Mouse (Mus musculus) heart, embryonic 14.5 days (tissue): Measurements from ENCODE around the gene Neto2. TPM values are rescaled to one million over a fixed set of nuclear protein-coding genes. Genes with fewer than 3 reads are reported as not detected.

Experiments used
- ATAC-seq: fragments of 200-750 bp; cut with Nextera tagmentation; 2 replicates; pipeline ENCODE4 v1.8.0; 2017; ENCODE audit warnings: low read depth, moderate TSS enrichment; ENCODE audit not compliant: insufficient number of reproducible peaks, insufficient read depth, low FRiP score
- H3K27ac ChIP-seq, 2 experiments: fragments of 200-500 bp in 1 of 2; fragments of 300-500 bp in 1 of 2; sonication (generic) in 1 of 2; replicated peaks in 1 of 2; 2 replicates each; pipeline ENCODE4 v1.5.1; 2012 to 2014; ENCODE audit warnings: low read depth in 2 of 2, low read length in 2 of 2, control low read depth in 1 of 2, mild to moderate bottlenecking in 1 of 2, mixed read lengths in 1 of 2; ENCODE audit not compliant: control insufficient read depth in 1 of 2, insufficient read depth in 1 of 2
- H3K27me3 ChIP-seq: fragments of 300-500 bp; sonication (generic); 2 replicates; pipeline ENCODE4 v1.6.1; 2014; ENCODE audit warnings: mild to moderate bottlenecking, low read length, control low read depth; ENCODE audit not compliant: control insufficient read depth, insufficient read depth
- H3K36me3 ChIP-seq: fragments of 300-500 bp; sonication (generic); 2 replicates; pipeline ENCODE4 v1.6.1; 2014; ENCODE audit warnings: mild to moderate bottlenecking, control low read depth, low read length, mixed read lengths; ENCODE audit not compliant: control insufficient read depth, insufficient read depth
- H3K4me1 ChIP-seq, 2 experiments: fragments of 200-500 bp in 1 of 2; fragments of 300-500 bp in 1 of 2; sonication (generic) in 1 of 2; 2 replicates each; pipeline ENCODE4 v1.6.1; 2012 to 2014; ENCODE audit warnings: low read length in 2 of 2, control low read depth in 1 of 2, mixed read lengths in 1 of 2; ENCODE audit not compliant: control insufficient read depth in 2 of 2, insufficient read depth in 2 of 2
- H3K4me2 ChIP-seq: fragments of 300-500 bp; sonication (generic); 2 replicates; pipeline ENCODE4 v1.6.1; 2014; ENCODE audit warnings: mild to moderate bottlenecking, low read length
- H3K4me3 ChIP-seq, 2 experiments: fragments of 200-500 bp in 1 of 2; fragments of 300-500 bp in 1 of 2; sonication (generic) in 1 of 2; 2 replicates each; pipeline ENCODE4 v1.5.1; 2012 to 2014; ENCODE audit warnings: low read length in 2 of 2, mild to moderate bottlenecking in 2 of 2, control low read depth in 1 of 2, low read depth in 1 of 2, moderate library complexity in 1 of 2; ENCODE audit not compliant: control insufficient read depth in 1 of 2, insufficient read depth in 1 of 2
- H3K9ac ChIP-seq: fragments of 300-500 bp; sonication (generic); 2 replicates; pipeline ENCODE4 v1.6.1; 2014; ENCODE audit warnings: mild to moderate bottlenecking, low read length
- H3K9me3 ChIP-seq: fragments of 300-500 bp; sonication (generic); 2 replicates; pipeline ENCODE4 v1.6.1; 2016; ENCODE audit warnings: low read length, control low read depth; ENCODE audit not compliant: control insufficient read depth
- WGBS: fragments of 180-500 bp; shearing (Covaris S2); extraction: QIAGEN DNeasy Blood & Tissue Kit; methylation state at CpG from one replicate; pipeline ENCODE4 v1.1.7; 2014; 5-methylcytosine and 5-hydroxymethylcytosine counted together
- polyA plus RNA-seq: library from polyadenylated mRNA; unstranded; fragments of >200 nt; fragmentation: Nextera tagmentation; extraction: Ambion mirVana; gene quantifications from 2 replicates; pipeline ENCODE4 v1.2.1, GENCODE M21; 2014

Neto2 gene
- 4.5 and 5.2 TPM in 2 replicates for polyA plus RNA-seq

GRCm38 (mm10) chr8:85700751-85701351 lies at the start of gene Neto2:
TSS of gene Neto2 (minus strand) at chr8:85700924.
- Histone ChIP-seq H3K4me3 (peak within 1 kb of the TSS; percentile 70), H3K4me2 (peak within 1 kb of the TSS; percentile 100), H3K27me3 (peaks cover 14% of the 10 kb centered on the region; the same call in 1 of the 2 replicates), H3K9ac (peak within 1 kb of the TSS; percentile 80), H3K36me3 (no peaks in the 10 kb centered on the region), H3K4me1 (peaks cover 5 to 6% of the 10 kb centered on the region in 2 experiments; a peak in 3 of 4 replicates), H3K9me3 (no peaks in the 10 kb centered on the region), H3K27ac (peak within 1 kb of the TSS in 1 of 2 experiments; percentile 55; a peak in 2 of 4 replicates)
- 8% methylated on average over 40 of the region's 65 CpGs for WGBS
- ATAC-seq: peak; percentile 87

GRCm38 (mm10) chr8:85745053-85745452 lies 44.3 kb upstream of the Neto2 start:
- H3K4me3 ChIP-seq: no peak overlapping the region
- no peak for ATAC-seq
- no peak overlapping the region for H3K9ac ChIP-seq
- H3K36me3 ChIP-seq: 0 out of 2 replicates have a peak, but pooled peaks cover 5% of the 10 kb centered on the region
- 94% methylated on average over 2 of the region's 2 CpGs for WGBS
- no peaks in the 10 kb centered on the region for H3K9me3 ChIP-seq
- no peak overlapping the region for H3K4me2 ChIP-seq
- H3K4me1 ChIP-seq: no peaks in the 10 kb centered on the region
- no peak overlapping the region for H3K27ac ChIP-seq
- H3K27me3 ChIP-seq: no peaks in the 10 kb centered on the region

DNA sequence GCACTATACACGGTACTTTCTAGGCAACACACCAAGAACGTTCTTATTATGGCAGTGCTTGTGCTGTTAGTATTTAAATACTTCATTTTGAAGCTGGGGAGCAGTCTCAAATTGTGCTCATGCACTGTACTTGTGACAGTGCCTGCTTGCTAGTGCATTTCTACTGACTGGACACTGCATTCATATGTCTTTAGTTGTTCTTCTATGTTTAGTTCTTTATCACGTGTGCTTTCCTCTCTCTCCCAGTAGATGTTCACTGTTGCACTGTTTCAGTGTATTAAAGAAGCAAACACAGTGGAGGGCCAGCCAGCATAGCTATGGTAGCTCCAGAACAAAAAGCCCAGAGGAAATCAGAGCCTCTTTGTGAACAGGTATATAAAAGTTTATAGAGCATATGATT lies 29.8 kb upstream of the Neto2 start:
- peak; percentile 47; the same call in 1 of the 2 replicates for ATAC-seq
- H3K36me3 ChIP-seq: peaks cover 19% of the 10 kb centered on the region
- 58% methylated on average over 3 of the region's 3 CpGs for WGBS
- peaks cover 0 to 6% of the 10 kb centered on the region in 2 experiments; a peak in 1 of 4 replicates for H3K4me1 ChIP-seq
- H3K27me3 ChIP-seq: no peaks in the 10 kb centered on the region
- no peaks in the 10 kb centered on the region for H3K9me3 ChIP-seq
- H3K4me3 ChIP-seq: no peak overlapping the region
- H3K27ac ChIP-seq: peak overlapping the region; percentile 25 to 61
- H3K4me2 ChIP-seq: no peak overlapping the region
- no peak overlapping the region for H3K9ac ChIP-seq

GRCm38 (mm10) chr8:85717271-85717670 lies 16.5 kb upstream of the Neto2 start:
- ATAC-seq: no peak
- 82% methylated on average over 5 of the region's 5 CpGs for WGBS

DNA sequence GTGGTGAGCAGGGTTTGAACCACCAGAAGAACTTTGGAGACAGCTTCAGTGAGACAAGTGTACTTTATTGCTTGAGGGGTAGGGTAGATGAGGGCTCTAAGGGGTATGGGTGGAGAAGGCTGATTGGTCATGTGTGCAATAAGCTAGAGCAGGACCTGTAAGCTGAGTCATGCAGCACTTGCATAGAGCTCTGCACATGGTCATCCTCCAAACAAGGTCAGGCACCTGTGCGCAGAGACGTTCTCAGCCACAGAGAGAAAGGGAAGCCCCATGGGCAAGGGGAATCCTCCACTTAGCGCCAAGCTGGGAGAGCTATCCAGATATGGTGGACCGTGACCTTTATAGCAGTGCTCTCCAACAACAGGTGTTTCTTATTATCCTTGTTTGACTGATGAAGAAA lies 16.0 kb upstream of the Neto2 start:
- 88% methylated on average over 4 of the region's 4 CpGs for WGBS
- no peak for ATAC-seq
- Histone ChIP-seq H3K9ac (no peak overlapping the region), H3K9me3 (no peaks in the 10 kb centered on the region), H3K4me1 (peaks cover 0 to 8% of the 10 kb centered on the region in 2 experiments; a peak in 2 of 4 replicates), H3K36me3 (peaks cover 14% of the 10 kb centered on the region), H3K27me3 (no peaks in the 10 kb centered on the region), H3K4me3 (no peak overlapping the region), H3K27ac (no peak overlapping the region), H3K4me2 (no peak overlapping the region)

More at GRCm38 (mm10) chr8:85717271-85717670, 16.5 kb upstream of the Neto2 start:
- H3K27ac ChIP-seq: no peak overlapping the region
- peaks cover 0 to 8% of the 10 kb centered on the region in 2 experiments; a peak in 2 of 4 replicates for H3K4me1 ChIP-seq
- peaks cover 14% of the 10 kb centered on the region for H3K36me3 ChIP-seq
- no peaks in the 10 kb centered on the region for H3K27me3 ChIP-seq
- no peak overlapping the region for H3K4me2 ChIP-seq
- H3K4me3 ChIP-seq: no peak overlapping the region
- H3K9ac ChIP-seq: no peak overlapping the region
- no peaks in the 10 kb centered on the region for H3K9me3 ChIP-seq

DNA sequence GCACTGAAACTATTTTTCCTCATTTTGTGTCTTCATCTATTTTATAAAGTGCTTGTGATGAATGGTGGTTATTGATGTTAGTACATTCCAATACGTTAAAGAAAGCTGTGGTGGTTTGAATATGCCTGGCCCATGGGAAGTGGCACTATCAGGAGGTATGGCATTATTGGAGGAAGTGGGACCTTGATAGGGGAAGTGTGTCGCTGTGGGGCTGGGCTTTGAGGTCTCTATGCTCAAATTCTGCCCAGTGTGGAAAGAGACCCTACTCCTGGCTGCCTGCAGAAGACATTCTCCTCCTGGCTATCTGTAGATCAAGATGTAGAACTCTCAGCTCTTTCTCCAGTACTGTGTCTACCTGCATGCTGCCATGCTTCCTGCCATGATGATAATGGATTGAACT lies 6.3 kb upstream of the Neto2 start:
- Histone ChIP-seq H3K36me3 (no peaks in the 10 kb centered on the region), H3K4me3 (no peak overlapping the region), H3K9ac (no peak overlapping the region), H3K27me3 (peaks cover 5% of the 10 kb centered on the region; the same call in 1 of the 2 replicates), H3K4me2 (no peak overlapping the region), H3K4me1 (no peaks in the 10 kb centered on the region), H3K27ac (no peak overlapping the region), H3K9me3 (no peaks in the 10 kb centered on the region)
- 67% methylated on average over 2 of the region's 2 CpGs for WGBS
- ATAC-seq: no peak

GRCm38 (mm10) chr8:85700101-85700750 lies 498 bp downstream of the Neto2 start:
- Histone ChIP-seq H3K27me3 (peaks cover 14% of the 10 kb centered on the region; the same call in 1 of the 2 replicates), H3K9me3 (no peaks in the 10 kb centered on the region), H3K4me2 (peak overlapping the region; percentile 100), H3K4me1 (peaks cover 5 to 6% of the 10 kb centered on the region in 2 experiments; a peak in 3 of 4 replicates), H3K36me3 (no peaks in the 10 kb centered on the region), H3K4me3 (peak overlapping the region; percentile 70), H3K9ac (peak overlapping the region; percentile 80), H3K27ac (peak overlapping the region in 1 of 2 experiments; percentile 55; a peak in 2 of 4 replicates)
- peak; percentile 92 for ATAC-seq
- WGBS: under 1% methylated on average over 53 of the region's 84 CpGs
